Mouse (Mus musculus) monocyte, adult 2 months (primary cell): ENCODE results near the gene Pex6.

Experiments used
- DNase-seq, 2 experiments: peaks; one replicate each; pipeline ENCODE4 v3.0.0; 2022; ENCODE audit warnings: low spot score in 2 of 2, low read depth in 1 of 2

Pex6 gene

DNA sequence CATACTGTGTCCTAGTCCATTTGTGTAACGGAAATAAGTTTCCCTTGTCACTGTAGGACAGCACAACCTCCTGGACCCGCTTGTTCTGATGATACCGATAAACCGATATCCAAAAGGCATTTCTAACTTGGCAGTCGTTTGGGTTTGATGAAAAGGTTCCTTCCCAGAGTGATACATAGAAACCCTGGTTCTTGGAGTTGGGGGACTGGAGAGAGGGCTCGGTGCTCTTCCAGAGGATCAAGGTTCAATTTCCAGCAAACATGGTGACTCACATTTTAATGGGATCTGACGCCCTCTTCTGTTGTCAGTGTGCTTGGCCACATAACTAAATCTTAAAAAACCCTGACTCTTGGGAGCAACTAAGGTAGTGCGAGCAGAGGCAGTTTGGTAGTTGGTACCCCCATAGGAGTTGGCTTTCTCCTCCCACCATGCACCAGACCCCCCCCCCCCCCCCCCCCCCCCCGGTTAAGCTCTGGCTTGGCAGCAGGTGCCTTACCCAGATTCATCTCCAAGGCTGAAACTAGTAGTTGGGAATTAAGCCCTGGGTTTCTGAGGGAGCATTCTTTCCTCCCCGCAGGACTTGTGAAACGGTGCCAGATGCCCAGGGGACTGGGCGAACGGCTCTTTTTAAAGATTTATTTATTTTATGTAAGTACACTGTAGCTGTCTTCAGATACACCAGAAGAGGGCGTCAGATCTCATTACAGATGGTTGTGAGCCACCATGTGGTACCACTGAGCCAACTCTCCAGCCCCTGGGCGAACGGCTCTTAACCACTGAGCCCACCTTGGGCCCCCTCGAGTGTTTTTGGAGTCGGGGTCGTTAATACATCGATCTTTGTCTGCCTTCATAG, 62.2 kb downstream of the Pex6 start:
- DNase-seq: no peak

DNA sequence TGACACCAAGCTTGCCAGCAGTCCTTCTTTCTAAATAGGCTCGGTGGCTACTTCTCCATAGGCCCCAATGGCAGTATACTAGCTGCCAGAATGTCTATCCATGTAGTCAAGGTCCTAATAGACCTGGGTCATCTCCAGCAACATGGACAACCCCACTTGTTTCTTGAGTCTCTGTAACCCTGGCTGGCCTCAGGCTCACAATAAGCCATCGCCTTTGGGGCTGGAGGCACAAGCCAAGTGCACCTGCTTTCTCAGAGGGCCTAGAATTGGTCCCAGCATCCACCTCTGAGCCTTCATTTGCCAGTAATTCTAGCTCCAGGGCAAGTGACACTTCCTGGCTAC, 62.8 kb downstream of the Pex6 start:
- DNase-seq: no peak

DNA sequence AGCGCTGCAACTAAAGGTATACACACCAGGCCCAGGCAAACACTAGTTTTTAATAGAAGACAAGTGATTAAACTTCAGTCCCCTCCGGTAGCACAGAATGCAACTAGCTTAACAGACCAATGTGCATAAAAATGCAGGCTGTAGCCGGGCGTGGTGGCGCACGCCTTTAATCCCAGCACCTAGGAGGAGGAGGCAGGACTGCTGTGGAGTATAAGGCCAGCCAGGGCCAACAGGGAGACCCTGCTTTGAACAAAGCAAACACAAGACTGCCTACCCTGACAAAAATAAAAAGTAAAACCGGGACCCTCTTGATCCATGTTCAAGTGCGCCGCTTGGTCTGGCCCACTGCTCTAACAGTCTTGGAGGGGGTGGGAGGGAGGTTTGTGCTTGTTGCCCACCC, 63.8 kb downstream of the Pex6 start:
- no peak for DNase-seq
